Mouse (Mus musculus) frontal cortex, adult 2 months (tissue): ENCODE measurements at regions not wholly inside any gene's neighbourhood (a gene's known extent, or its start where the extent isn't known, plus 50 kb on each side); places are given as distances from the start of the nearest gene placed in this dataset.
"Not testable (repeated sequence)": the region's sequence is repeated elsewhere in the genome, so short reads cannot be mapped to it uniquely, and the experiment has no call there.

ENCODE experiments used
- DNase-seq, 2 experiments: peaks; one replicate each; pipeline ENCODE4 v3.0.0; 2022; ENCODE audit warnings: low spot score in 1 of 2; ENCODE audit errors: extremely low spot score in 1 of 2

DNA sequence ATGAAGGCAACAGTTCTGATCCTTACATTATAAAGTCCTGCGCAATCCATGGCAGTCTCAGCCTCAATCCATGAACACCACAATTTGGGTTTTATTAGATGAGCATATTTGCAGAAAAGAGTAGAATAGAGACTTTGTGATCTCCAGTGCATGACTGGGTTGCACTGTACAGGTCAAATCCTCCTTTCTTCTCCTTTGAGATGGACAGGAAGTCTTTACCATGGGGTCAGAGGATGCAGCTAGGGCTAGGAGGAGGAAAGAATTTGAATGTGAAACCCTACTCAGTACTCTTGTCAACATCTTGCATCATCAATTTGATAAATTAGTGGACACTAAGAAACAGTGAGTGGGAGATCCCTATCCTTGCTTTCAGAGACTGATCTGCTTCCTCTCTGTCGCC, 965.3 kb upstream of the Robo1 start:
- no peak for DNase-seq

DNA sequence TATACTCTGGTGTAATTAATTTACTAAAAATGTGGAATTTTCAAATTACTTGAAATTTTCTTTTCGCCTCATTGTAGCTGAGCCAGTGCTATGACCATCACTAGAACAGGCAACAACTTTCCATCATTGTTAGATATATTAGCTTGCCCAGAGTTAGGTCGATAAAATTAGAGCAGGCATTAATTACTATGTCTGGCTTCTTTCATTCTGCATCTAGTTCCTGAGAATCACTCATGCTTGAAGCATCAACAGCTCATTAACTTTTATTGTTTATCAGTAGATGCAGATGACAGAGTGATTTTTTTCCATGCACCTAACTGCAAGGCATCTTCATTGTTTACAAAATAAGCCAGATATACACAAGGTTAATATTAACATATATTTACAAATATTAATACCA, 963.5 kb upstream of the Robo1 start:
- DNase-seq: no peak

DNA sequence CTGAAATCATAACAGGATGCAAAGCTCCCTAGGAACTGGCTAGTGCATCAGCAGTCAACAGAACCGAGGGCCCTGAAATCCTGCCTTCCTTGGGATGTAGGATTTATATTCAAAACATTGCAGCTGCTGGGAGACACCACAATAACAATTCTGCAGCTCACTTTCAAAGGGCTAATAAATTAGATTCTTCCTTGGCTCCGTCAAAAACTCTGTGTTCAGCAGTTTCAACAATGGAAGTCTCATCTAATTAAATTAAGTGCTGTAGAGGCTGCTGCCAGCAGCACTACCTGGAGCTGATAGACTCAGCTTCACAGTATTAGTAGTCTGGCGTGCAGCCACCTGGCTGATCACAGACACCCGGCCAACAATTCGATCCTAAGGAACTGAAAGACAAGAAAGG, 916.2 kb upstream of the Robo1 start:
- DNase-seq: peak in 1 of 2 experiments; percentile 3

DNA sequence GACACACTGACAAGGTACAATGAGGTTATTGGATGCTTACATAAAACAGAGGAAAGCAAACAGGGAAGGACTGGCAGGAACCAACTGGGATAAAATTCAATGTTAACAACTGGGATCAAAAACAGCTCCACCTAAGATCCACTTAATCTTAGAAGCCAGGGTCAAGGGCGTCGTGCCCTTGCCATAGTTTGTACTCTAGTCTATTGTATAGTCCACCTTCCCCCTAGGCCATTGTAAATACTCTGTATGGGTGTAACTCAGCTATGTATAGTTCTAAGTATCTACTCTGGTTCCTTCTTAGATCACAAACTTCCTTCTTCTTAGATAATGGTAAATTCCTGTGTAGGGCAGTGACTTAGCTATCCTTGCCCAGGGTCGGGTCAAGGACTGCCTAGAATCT, 873.3 kb upstream of the Robo1 start:
- DNase-seq: not testable (repeated sequence)
